Mouse (Mus musculus) midbrain, embryonic 15.5 days (tissue): ENCODE results near the gene D5Ertd579e. TPM values are rescaled to one million over a fixed set of nuclear protein-coding genes. Genes with fewer than 3 reads are reported as not detected.

Experiments
- ATAC-seq: fragments of 200-750 bp; cut with Nextera tagmentation; replicated peaks from 2 replicates; pipeline ENCODE4 v1.8.0; 2017; ENCODE audit warnings: moderate TSS enrichment
- H3K27ac ChIP-seq: fragments of 300-500 bp; sonication (generic); 2 replicates; pipeline ENCODE4 v1.5.1; 2015; ENCODE audit warnings: mild to moderate bottlenecking, inconsistent platforms
- H3K27me3 ChIP-seq: fragments of 300-500 bp; sonication (generic); replicated peaks from 2 replicates; pipeline ENCODE4 v1.6.1; 2015; ENCODE audit warnings: inconsistent platforms
- H3K36me3 ChIP-seq: fragments of 300-500 bp; sonication (generic); replicated peaks from 2 replicates; pipeline ENCODE4 v1.6.1; 2015; ENCODE audit warnings: inconsistent platforms
- H3K4me1 ChIP-seq: fragments of 300-500 bp; sonication (generic); 2 replicates; pipeline ENCODE4 v1.6.1; 2015; ENCODE audit warnings: inconsistent platforms
- H3K4me2 ChIP-seq: fragments of 300-500 bp; sonication (generic); 2 replicates; pipeline ENCODE4 v1.6.1; 2015; ENCODE audit warnings: inconsistent platforms, mild to moderate bottlenecking, moderate library complexity
- H3K4me3 ChIP-seq: fragments of 300-500 bp; sonication (generic); 2 replicates; pipeline ENCODE4 v1.5.1; 2015; ENCODE audit warnings: mild to moderate bottlenecking, inconsistent platforms
- H3K9ac ChIP-seq: fragments of 300-500 bp; sonication (generic); 2 replicates; pipeline ENCODE4 v1.6.1; 2015; ENCODE audit warnings: mild to moderate bottlenecking, inconsistent platforms
- H3K9me3 ChIP-seq: fragments of 300-500 bp; sonication (generic); 2 replicates; pipeline ENCODE4 v1.6.1; 2016; ENCODE audit warnings: inconsistent platforms
- WGBS: fragments of 180-500 bp; shearing (Covaris S2); methylation state at CpG from one replicate; pipeline ENCODE4 v1.1.7; 2015; ENCODE audit warnings: mixed read lengths; 5-methylcytosine and 5-hydroxymethylcytosine counted together
- polyA plus RNA-seq: library from polyadenylated mRNA; unstranded; fragments of >200 nt; fragmentation: Nextera tagmentation; extraction: Ambion mirVana; gene quantifications from 2 replicates; pipeline ENCODE4 v1.2.1, GENCODE M21; 2015

Gene D5Ertd579e
- polyA plus RNA-seq, 1 experiment from 2014 or later: 44.0 TPM

GRCm38 (mm10) chr5:36570098-36570497, 125.7 kb downstream of the D5Ertd579e start:
- H3K36me3 ChIP-seq: no peaks in the 10 kb centered on the region
- H3K27ac ChIP-seq: no peak overlapping the region
- no peak overlapping the region for H3K9ac ChIP-seq
- no peak overlapping the region for H3K4me2 ChIP-seq
- no peak for ATAC-seq
- H3K4me3 ChIP-seq: no peak overlapping the region
- no peaks in the 10 kb centered on the region for H3K9me3 ChIP-seq
- WGBS: 95% methylated on average over 7 of the region's 7 CpGs
- H3K4me1 ChIP-seq: peaks cover 6% of the 10 kb centered on the region; the same call in 1 of the 2 replicates
- H3K27me3 ChIP-seq: no peaks in the 10 kb centered on the region

DNA sequence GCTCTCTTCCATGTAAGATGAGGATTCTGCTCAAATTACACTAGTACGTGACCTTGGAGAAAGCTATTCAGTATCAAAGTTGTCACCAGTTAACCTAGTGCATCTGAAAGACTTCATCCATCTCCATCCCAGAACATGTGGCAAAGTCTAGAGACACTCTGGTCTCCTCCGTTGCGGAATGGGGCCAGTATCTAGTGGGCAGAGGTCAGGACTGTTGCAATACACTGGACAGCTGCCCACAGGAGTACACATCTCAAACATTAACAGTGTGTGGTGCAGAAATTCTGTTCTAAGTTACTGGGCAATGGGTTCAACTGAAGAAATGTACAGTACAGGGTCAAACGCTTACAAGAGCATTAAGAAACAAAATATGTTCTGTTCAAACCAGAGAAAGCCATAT, 127.7 kb downstream of the D5Ertd579e start:
- Histone ChIP-seq H3K4me2 (no peak overlapping the region), H3K36me3 (no peaks in the 10 kb centered on the region), H3K4me1 (peaks cover 6% of the 10 kb centered on the region; the same call in 1 of the 2 replicates), H3K9ac (no peak overlapping the region), H3K27me3 (no peaks in the 10 kb centered on the region), H3K27ac (no peak overlapping the region), H3K4me3 (no peak overlapping the region), H3K9me3 (no peaks in the 10 kb centered on the region)
- 94% methylated on average over 4 of the region's 4 CpGs for WGBS
- ATAC-seq: no peak

- no peak overlapping the region for H3K4me2 ChIP-seq
- no peak for ATAC-seq
- no peak overlapping the region for H3K9ac ChIP-seq
- WGBS: 67% methylated on average over 2 of the region's 2 CpGs
- peaks cover 6% of the 10 kb centered on the region; the same call in 1 of the 2 replicates for H3K4me1 ChIP-seq
- H3K36me3 ChIP-seq: no peaks in the 10 kb centered on the region
- no peak overlapping the region for H3K27ac ChIP-seq
- H3K27me3 ChIP-seq: no peaks in the 10 kb centered on the region
- H3K9me3 ChIP-seq: no peaks in the 10 kb centered on the region
- no peak overlapping the region for H3K4me3 ChIP-seq
These were observed 128.2 kb downstream of the D5Ertd579e start for GRCm38 (mm10) chr5:36567627-36568026.

DNA sequence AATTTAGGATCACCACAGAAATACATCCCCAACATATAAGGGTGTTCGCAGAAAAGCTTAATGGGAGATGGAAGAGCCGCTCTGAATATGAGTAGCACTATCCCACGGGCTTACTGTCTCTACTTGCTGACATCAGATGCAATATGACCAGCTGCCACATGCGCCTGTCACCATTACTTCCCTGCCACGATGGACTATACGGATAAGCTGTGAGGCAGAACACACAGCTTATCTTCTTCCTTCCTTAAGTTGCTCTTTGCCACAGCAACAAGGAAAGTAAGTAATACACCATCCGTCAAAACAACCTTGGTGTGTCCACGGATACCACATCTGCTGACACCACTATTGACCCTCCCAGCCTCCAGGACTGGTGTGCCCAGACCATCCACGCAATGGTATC, 131.3 kb downstream of the D5Ertd579e start:
- 91% methylated on average over 9 of the region's 9 CpGs for WGBS

DNA sequence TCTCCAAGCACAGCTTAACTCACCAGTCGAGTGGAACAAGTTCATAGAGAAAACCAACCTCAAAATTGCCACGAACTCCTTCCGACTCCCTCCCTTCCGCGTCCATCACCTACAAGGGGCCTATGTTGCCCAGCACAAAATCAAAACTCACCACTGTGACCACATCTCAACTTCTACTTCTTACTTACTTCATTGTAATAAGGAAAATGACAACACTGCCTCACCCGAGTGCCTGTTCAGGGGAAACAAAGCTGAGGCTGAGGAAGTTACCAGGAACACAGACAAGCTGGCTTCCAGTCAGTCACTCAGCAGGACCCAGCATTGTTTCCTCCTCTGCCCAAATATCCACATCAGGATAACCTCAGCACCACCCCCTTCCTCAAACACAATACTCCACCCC, 132.1 kb downstream of the D5Ertd579e start:
- Histone ChIP-seq H3K9ac (no peak overlapping the region), H3K4me2 (no peak overlapping the region), H3K9me3 (no peaks in the 10 kb centered on the region), H3K27me3 (no peaks in the 10 kb centered on the region), H3K36me3 (no peaks in the 10 kb centered on the region), H3K27ac (no peak overlapping the region), H3K4me1 (peaks cover 6% of the 10 kb centered on the region; the same call in 1 of the 2 replicates), H3K4me3 (no peak overlapping the region)
- WGBS: 77% methylated on average over 6 of the region's 6 CpGs
- no peak for ATAC-seq

More for the DNA sequence above, 131.3 kb downstream of the D5Ertd579e start:
- Histone ChIP-seq H3K36me3 (no peaks in the 10 kb centered on the region), H3K4me2 (no peak overlapping the region), H3K4me3 (no peak overlapping the region), H3K4me1 (peaks cover 6% of the 10 kb centered on the region; the same call in 1 of the 2 replicates), H3K27ac (no peak overlapping the region), H3K9ac (no peak overlapping the region), H3K27me3 (no peaks in the 10 kb centered on the region), H3K9me3 (no peaks in the 10 kb centered on the region)
- no peak for ATAC-seq

GRCm38 (mm10) chr5:36562791-36563445, 132.9 kb downstream of the D5Ertd579e start:
- Histone ChIP-seq H3K27me3 (no peaks in the 10 kb centered on the region), H3K4me3 (no peak overlapping the region), H3K27ac (no peak overlapping the region), H3K4me1 (peaks cover 8% of the 10 kb centered on the region; the same call in 1 of the 2 replicates), H3K36me3 (no peaks in the 10 kb centered on the region), H3K9ac (no peak overlapping the region), H3K4me2 (no peak overlapping the region), H3K9me3 (no peaks in the 10 kb centered on the region)
- no peak for ATAC-seq
- 88% methylated on average over 10 of the region's 10 CpGs for WGBS

DNA sequence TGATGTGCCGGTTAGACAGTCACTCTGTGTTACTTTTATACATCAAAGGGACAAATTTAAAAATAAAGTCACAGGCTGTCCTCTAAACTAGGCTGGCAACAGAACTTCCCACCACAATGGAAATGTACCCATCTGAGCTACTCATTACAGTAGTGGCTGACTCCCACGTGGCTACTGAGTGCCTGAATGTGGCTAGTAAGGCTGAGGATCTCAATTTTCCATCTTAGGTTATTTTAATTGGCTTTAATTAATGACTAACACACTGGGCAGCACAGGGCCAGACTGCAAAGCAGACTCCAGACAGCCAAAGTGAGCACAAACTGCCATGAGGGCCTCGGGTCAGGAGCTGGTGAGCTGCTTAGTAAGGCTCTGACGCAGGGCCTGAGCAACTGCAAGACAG, 134.3 kb downstream of the D5Ertd579e start:
- Histone ChIP-seq H3K9ac (no peak overlapping the region), H3K9me3 (no peaks in the 10 kb centered on the region), H3K4me2 (no peak overlapping the region), H3K27me3 (no peaks in the 10 kb centered on the region), H3K4me1 (peaks cover 9% of the 10 kb centered on the region; the same call in 1 of the 2 replicates), H3K27ac (no peak overlapping the region), H3K36me3 (no peaks in the 10 kb centered on the region), H3K4me3 (no peak overlapping the region)
- ATAC-seq: no peak
- WGBS: 91% methylated on average over 4 of the region's 4 CpGs

GRCm38 (mm10) chr5:36560490-36560889, 135.3 kb downstream of the D5Ertd579e start:
- ATAC-seq: no peak
- no peak overlapping the region for H3K9ac ChIP-seq
- WGBS: 96% methylated on average over 4 of the region's 4 CpGs

GRCm38 (mm10) chr5:36559510-36560235, 136.2 kb downstream of the D5Ertd579e start:
- H3K4me1 ChIP-seq: 0 out of 2 replicates have a peak, but pooled peaks cover 9% of the 10 kb centered on the region
- no peaks in the 10 kb centered on the region for H3K9me3 ChIP-seq
- no peak overlapping the region for H3K4me3 ChIP-seq
- H3K27me3 ChIP-seq: no peaks in the 10 kb centered on the region
- ATAC-seq: no peak
- 88% methylated on average over 6 of the region's 6 CpGs for WGBS
- no peak overlapping the region for H3K9ac ChIP-seq
- H3K36me3 ChIP-seq: no peaks in the 10 kb centered on the region
- no peak overlapping the region for H3K4me2 ChIP-seq
- H3K27ac ChIP-seq: no peak overlapping the region

More at GRCm38 (mm10) chr5:36560490-36560889, 135.3 kb downstream of the D5Ertd579e start:
- H3K4me3 ChIP-seq: no peak overlapping the region
- no peaks in the 10 kb centered on the region for H3K36me3 ChIP-seq
- no peak overlapping the region for H3K4me2 ChIP-seq
- H3K9me3 ChIP-seq: no peaks in the 10 kb centered on the region
- H3K4me1 ChIP-seq: 0 out of 2 replicates have a peak, but pooled peaks cover 9% of the 10 kb centered on the region
- H3K27ac ChIP-seq: no peak overlapping the region
- no peaks in the 10 kb centered on the region for H3K27me3 ChIP-seq

GRCm38 (mm10) chr5:36559106-36559505, 136.7 kb downstream of the D5Ertd579e start:
- Histone ChIP-seq H3K4me3 (no peak overlapping the region), H3K27me3 (no peaks in the 10 kb centered on the region), H3K27ac (no peak overlapping the region), H3K9me3 (no peaks in the 10 kb centered on the region), H3K4me2 (no peak overlapping the region), H3K9ac (no peak overlapping the region), H3K36me3 (no peaks in the 10 kb centered on the region), H3K4me1 (0 out of 2 replicates have a peak, but pooled peaks cover 9% of the 10 kb centered on the region)
- WGBS: 79% methylated on average over 5 of the region's 5 CpGs
- ATAC-seq: no peak

- Histone ChIP-seq H3K9me3 (no peaks in the 10 kb centered on the region), H3K4me2 (no peak overlapping the region), H3K27ac (no peak overlapping the region), H3K4me3 (no peak overlapping the region), H3K27me3 (no peaks in the 10 kb centered on the region), H3K36me3 (no peaks in the 10 kb centered on the region), H3K9ac (no peak overlapping the region), H3K4me1 (0 out of 2 replicates have a peak, but pooled peaks cover 9% of the 10 kb centered on the region)
- 94% methylated on average over 2 of the region's 2 CpGs for WGBS
- ATAC-seq: no peak
These were observed 137.3 kb downstream of the D5Ertd579e start for GRCm38 (mm10) chr5:36558526-36558925.

DNA sequence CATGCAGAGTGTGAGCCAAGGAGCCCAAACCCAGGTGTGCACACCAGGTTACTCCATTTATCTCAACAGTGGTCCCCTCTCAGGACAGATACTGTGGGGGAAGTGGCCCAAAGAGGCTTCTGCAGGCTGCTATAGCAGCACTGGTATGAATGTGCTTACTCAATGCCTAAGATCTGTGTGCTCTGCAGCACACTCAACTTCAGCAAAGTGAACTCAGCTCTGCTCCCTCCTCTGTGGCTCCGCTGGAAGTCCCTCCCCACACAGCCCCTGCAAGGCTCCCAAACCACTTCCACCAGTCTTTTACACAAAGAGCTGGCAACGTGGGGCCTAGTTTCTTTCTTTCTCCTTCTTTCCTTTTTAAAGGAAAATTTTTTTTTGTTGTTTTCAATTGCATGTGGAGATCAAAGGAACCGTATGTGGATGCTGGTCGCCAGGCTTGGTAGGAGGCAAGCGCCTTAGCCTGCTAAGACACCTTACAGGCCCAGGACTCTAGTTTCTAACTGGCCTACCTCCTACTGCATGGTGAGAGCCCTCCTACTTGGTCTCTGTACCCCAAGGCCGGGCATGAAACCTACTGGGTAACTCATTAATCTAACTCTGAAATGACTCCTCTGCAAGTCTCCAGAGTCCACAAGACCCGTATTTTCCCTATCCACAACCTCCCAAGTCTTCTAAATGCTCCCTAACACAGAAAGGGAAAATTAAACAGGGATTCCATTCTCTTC, 138.1 kb downstream of the D5Ertd579e start:
- no peak overlapping the region for H3K27ac ChIP-seq
- no peaks in the 10 kb centered on the region for H3K9me3 ChIP-seq
- no peak for ATAC-seq
- WGBS: 44% methylated on average over 7 of the region's 7 CpGs
- no peaks in the 10 kb centered on the region for H3K36me3 ChIP-seq
- no peak overlapping the region for H3K4me2 ChIP-seq
- H3K4me3 ChIP-seq: no peak overlapping the region
- H3K4me1 ChIP-seq: 0 out of 2 replicates have a peak, but pooled peaks cover 9% of the 10 kb centered on the region
- no peak overlapping the region for H3K9ac ChIP-seq
- no peaks in the 10 kb centered on the region for H3K27me3 ChIP-seq
